Mouse (Mus musculus) limb, embryonic 13.5 days (tissue): ENCODE data around the gene Glod4. TPM values are rescaled to one million over a fixed set of nuclear protein-coding genes. Genes with fewer than 3 reads are reported as not detected.

Source experiments
- ATAC-seq: fragments of 200-750 bp; cut with Nextera tagmentation; 2 replicates; pipeline ENCODE4 v1.8.0; 2017; ENCODE audit warnings: low read depth, moderate number of reproducible peaks, moderate TSS enrichment; ENCODE audit not compliant: low FRiP score
- H3K27ac ChIP-seq: fragments of 300-500 bp; sonication (generic); 2 replicates; pipeline ENCODE4 v1.5.1; 2015; ENCODE audit warnings: inconsistent platforms, mild to moderate bottlenecking, moderate library complexity
- H3K27me3 ChIP-seq: fragments of 300-500 bp; sonication (generic); 2 replicates; pipeline ENCODE4 v1.6.1; 2015; ENCODE audit warnings: mild to moderate bottlenecking, inconsistent platforms
- H3K36me3 ChIP-seq: fragments of 300-500 bp; sonication (generic); 2 replicates; pipeline ENCODE4 v1.6.1; 2015; ENCODE audit warnings: inconsistent platforms, mild to moderate bottlenecking, moderate library complexity
- H3K4me1 ChIP-seq: fragments of 300-500 bp; sonication (generic); 2 replicates; pipeline ENCODE4 v1.6.1; 2015; ENCODE audit warnings: inconsistent platforms
- H3K4me2 ChIP-seq: fragments of 300-500 bp; sonication (generic); replicated peaks from 2 replicates; pipeline ENCODE4 v1.6.1; 2015; ENCODE audit warnings: inconsistent platforms, mild to moderate bottlenecking, moderate library complexity
- H3K4me3 ChIP-seq: fragments of 300-500 bp; sonication (generic); 2 replicates; pipeline ENCODE4 v1.5.1; 2015; ENCODE audit warnings: moderate library complexity, mild to moderate bottlenecking, inconsistent platforms
- H3K9ac ChIP-seq: fragments of 300-500 bp; sonication (generic); 2 replicates; pipeline ENCODE4 v1.6.1; 2015; ENCODE audit warnings: mild to moderate bottlenecking, inconsistent platforms
- H3K9me3 ChIP-seq: fragments of 300-500 bp; sonication (generic); 2 replicates; pipeline ENCODE4 v1.6.1; 2016; ENCODE audit warnings: inconsistent platforms
- WGBS: fragments of 180-500 bp; shearing (Covaris S2); methylation state at CpG from one replicate; pipeline ENCODE4 v1.1.7; 2015; 5-methylcytosine and 5-hydroxymethylcytosine counted together
- polyA plus RNA-seq: library from polyadenylated mRNA; unstranded; fragments of >200 nt; fragmentation: Nextera tagmentation; extraction: Ambion mirVana; gene quantifications from 2 replicates; pipeline ENCODE4 v1.2.1, GENCODE M21; 2015

The Glod4 gene
- 129 and 135 TPM in 2 replicates for polyA plus RNA-seq

DNA sequence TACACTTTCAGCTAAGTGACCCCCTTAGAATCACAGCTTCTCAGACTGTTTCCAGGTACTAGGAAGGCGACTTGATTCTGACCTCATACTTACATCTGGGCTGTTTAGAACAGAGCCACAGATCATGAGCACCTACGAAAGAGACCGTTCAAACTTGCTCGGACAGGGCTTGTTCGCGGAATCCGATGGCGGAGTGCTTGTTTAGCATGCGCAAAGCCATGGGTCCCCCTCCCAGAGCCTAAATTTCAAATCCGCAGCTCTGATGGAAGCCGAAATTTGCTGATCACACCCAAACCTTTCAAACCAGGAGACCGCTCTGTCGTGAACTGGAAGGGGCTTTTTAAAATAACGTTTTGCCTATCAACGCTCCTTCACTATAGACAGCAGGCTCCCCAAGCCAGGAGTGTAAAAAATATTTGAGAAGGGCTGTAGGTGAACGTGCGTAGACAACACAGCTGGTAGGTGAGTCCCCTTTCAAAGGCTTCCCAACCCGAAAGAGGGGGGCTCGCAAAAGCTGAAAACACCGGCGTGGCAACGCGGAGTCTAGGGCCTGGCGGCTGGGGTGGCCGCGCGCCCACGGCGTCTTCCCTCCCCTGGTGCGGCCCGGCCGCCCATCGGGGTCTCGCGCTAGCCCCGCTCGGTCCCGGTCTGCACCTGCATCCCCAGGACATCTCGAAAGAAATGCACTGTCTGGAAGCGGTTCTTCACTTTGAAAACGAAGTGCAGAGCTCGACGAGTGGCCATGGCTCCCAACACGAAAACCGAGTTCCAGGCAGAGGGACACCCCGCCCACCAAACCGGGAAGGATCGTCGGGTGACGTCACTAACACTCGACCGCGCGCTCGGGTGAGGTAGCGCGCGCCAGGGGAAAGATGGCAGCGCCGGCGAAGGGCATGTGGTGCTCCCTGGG lies at the start of gene Glod4, which contains the start of gene Mrm3:
Gene Glod4, minus strand, starts transcription at position 825 of the 910 bp plus-strand sequence.
Gene Mrm3, plus strand, starts transcription at position 815 of the 910 bp plus-strand sequence.
- under 1% methylated on average over 61 of the region's 61 CpGs for WGBS

DNA sequence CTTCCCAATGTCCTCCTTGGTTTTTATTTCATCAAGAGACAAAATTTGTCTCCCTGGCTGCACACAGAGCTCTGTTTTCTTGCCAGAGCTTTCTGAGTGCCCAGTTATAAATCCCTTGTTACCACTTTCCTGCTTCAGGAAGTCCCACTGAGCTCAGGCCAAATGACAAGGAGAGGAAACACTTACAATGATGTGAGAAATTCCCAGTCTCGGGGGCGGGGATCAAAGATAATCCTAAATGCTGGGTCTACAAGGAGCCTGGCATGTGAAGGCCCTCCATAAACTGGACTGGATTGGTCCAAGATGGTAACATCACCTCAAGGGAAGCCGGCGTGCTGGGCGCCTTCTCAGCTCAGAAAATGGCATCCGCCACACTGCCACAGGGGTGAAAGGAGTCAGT lies 49.3 kb upstream of the Glod4 start:
- Histone ChIP-seq H3K4me2 (peak overlapping the region; percentile 43), H3K9me3 (no peaks in the 10 kb centered on the region), H3K9ac (no peak overlapping the region), H3K27me3 (no peaks in the 10 kb centered on the region), H3K27ac (peak overlapping the region; percentile 77), H3K4me1 (peaks cover 92% of the 10 kb centered on the region), H3K36me3 (no peaks in the 10 kb centered on the region), H3K4me3 (no peak overlapping the region)
- WGBS = 31% methylated on average over 6 of the region's 6 CpGs
- ATAC-seq = no peak

More for the DNA sequence above, at the start of gene Glod4, which contains the start of gene Mrm3:
- H3K4me2 ChIP-seq = peak within 1 kb of the TSS; percentile 92
- H3K4me1 ChIP-seq = peaks cover 22% of the 10 kb centered on the region
- peak within 1 kb of the TSS; percentile 78 for H3K27ac ChIP-seq
- ATAC-seq = peak; percentile 81
- no peaks in the 10 kb centered on the region for H3K9me3 ChIP-seq
- no peaks in the 10 kb centered on the region for H3K27me3 ChIP-seq
- H3K4me3 ChIP-seq = peak within 1 kb of the TSS; percentile 90
- peaks cover 22% of the 10 kb centered on the region for H3K36me3 ChIP-seq
- H3K9ac ChIP-seq = peak within 1 kb of the TSS; percentile 87

DNA sequence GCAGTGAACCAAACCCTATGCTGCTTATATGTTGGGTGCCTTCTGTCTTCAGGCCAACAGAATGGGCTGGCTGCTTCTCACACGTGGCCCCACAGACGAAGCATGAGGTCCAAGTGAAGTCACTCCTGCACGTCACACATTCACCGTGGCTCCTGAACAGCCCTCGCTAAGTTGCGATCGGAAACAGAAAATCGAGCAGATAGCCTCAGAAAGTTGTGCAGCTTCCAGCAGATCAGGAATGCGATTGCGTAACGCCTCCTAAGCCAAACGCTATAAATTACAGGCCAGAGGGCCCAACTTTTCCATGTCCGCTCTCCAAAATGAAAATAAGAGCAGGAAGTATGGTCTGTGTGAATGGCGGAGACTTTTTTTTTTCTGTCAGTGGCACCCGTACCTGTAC lies 48.9 kb upstream of the Glod4 start:
- Histone ChIP-seq H3K27me3 (no peaks in the 10 kb centered on the region), H3K4me3 (no peak overlapping the region), H3K4me1 (peaks cover 92% of the 10 kb centered on the region), H3K9me3 (no peaks in the 10 kb centered on the region), H3K4me2 (peak overlapping the region; percentile 43), H3K27ac (peak overlapping the region; percentile 77), H3K36me3 (no peaks in the 10 kb centered on the region), H3K9ac (no peak overlapping the region)
- 0 out of 2 replicates have a peak, but pooled peaks have one; percentile 17 for ATAC-seq
- WGBS = 17% methylated on average over 15 of the region's 15 CpGs

DNA sequence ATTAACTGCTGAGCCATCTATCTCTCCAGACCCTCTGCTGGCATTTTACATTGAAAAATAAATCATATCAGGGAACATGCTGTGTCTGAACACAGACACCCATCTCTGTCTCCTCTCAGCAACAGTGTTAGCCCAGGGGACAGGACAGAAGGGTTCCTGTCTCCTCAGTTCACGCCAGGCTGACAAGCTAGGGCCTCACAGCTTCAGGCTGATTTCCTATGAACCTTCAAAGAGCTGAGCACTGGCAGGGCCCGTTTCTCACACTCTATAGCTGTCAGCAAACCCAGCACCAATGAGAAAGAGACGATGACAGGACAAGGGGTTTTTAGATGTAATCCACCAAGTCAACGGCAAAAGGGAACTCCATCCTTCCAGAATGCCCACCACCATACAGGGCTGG lies 48.4 kb upstream of the Glod4 start:
- no peak for ATAC-seq
- Histone ChIP-seq H3K4me1 (peaks cover 92% of the 10 kb centered on the region), H3K36me3 (no peaks in the 10 kb centered on the region), H3K27ac (peak overlapping the region; percentile 77; the same call in 1 of the 2 replicates), H3K4me2 (peak overlapping the region; percentile 43), H3K9ac (no peak overlapping the region), H3K27me3 (no peaks in the 10 kb centered on the region), H3K4me3 (no peak overlapping the region), H3K9me3 (no peaks in the 10 kb centered on the region)
- 40% methylated on average over 4 of the region's 4 CpGs for WGBS

DNA sequence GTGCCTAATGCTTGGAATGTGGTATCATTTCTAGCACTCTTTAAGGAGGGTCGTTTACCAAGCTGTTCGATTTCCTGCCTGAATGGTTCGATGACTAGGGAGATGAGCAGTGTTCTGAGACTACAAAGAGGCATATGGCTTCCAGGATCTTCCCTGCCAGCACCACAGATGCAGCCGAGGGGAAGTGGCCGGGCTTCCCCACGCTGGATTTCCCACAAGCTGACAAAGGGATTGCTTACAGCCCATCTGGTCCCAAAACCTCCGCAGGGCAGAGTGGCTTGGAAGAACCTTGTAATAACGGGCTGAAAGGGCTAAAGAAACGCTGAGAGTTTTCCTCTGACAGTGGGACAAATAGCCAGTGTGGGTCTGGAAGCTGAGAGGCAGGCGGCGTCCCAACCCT lies 46.8 kb upstream of the Glod4 start:
- Histone ChIP-seq H3K9ac (peak overlapping the region; percentile 35; the same call in 1 of the 2 replicates), H3K4me2 (no peak overlapping the region), H3K27ac (peak overlapping the region; percentile 76; the same call in 1 of the 2 replicates), H3K36me3 (no peaks in the 10 kb centered on the region), H3K9me3 (no peaks in the 10 kb centered on the region), H3K4me3 (no peak overlapping the region), H3K4me1 (peaks cover 96% of the 10 kb centered on the region), H3K27me3 (no peaks in the 10 kb centered on the region)
- WGBS = 23% methylated on average over 11 of the region's 11 CpGs
- ATAC-seq = no peak

DNA sequence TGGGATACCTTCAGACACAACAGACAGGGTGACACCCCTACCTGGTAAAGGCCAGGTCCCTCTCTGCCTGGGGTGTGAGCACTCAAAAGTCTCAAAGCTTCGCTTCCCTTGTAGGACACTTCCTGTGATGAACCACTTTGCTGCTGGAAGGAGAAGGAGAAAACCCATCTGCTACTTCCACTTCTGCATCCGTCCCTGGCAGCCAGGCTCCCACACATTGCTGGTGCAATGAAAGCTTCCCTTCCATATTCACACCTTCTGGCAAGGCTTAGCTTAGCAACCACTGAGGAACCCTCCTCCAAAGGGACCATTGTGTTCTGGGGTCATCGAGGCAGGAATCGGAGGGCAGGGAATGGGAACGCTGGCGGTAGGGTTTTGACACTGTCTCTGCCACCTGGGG lies 45.1 kb upstream of the Glod4 start:
- no peak overlapping the region for H3K4me3 ChIP-seq
- peaks cover 5% of the 10 kb centered on the region; the same call in 1 of the 2 replicates for H3K36me3 ChIP-seq
- no peak for ATAC-seq
- H3K9me3 ChIP-seq = 0 out of 2 replicates have a peak, but pooled peaks cover under 1% of the 10 kb centered on the region
- WGBS = 82% methylated on average over 6 of the region's 6 CpGs
- no peaks in the 10 kb centered on the region for H3K27me3 ChIP-seq
- no peak overlapping the region for H3K4me2 ChIP-seq
- peaks cover 89% of the 10 kb centered on the region for H3K4me1 ChIP-seq
- no peak overlapping the region; the same call in 1 of the 2 replicates for H3K27ac ChIP-seq
- H3K9ac ChIP-seq = no peak overlapping the region

DNA sequence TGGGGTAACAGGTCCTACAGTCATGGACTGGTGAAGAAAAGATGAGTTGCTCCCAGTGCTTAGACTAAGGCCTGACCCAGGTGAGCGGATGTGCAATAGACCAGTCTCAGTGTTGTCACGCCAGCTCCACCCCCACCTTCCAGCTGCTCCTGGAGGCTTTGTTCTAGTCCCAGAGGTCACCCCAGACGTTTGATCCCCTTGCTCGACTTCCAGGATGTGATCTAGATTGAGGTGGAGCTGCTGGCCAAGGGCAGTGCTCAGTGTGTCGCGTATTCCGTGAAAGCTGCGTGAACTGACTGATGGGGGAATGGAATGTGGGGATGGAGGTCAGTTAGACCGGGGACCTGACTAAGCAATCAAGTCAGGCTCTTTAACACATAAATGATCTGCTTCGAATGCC lies 43.8 kb upstream of the Glod4 start:
- peaks cover 76% of the 10 kb centered on the region for H3K4me1 ChIP-seq

DNA sequence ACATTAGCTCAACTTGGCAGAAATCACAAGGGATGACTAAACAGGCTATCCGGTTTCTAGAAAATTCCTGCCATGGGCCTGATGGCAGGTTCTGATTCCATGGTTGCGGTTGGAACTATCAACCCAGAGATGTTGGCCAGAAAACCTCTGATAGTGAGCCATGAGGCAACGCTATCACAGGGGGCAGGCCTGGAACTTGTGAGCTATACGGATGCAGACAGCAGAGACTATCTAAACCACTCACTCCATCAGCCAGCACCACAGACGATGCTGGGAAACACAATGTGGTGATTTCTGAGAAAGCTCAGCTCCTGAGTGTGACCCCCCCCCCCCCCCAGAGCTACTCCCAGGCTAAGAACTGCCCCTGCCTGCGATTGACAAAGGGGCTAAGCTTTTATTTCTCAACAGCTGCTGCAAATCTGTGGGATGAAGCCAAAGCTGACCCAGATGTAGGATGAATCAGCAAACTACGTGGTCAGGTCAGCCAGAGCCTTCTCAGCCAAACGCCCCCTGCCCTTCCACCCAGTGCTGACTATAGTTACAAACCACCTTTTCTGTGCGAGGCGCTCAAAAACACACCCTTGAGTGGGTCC lies 43.1 kb upstream of the Glod4 start:
- Histone ChIP-seq H3K27me3 (no peaks in the 10 kb centered on the region), H3K36me3 (peaks cover 9% of the 10 kb centered on the region; the same call in 1 of the 2 replicates), H3K4me2 (no peak overlapping the region), H3K9ac (no peak overlapping the region), H3K4me3 (no peak overlapping the region), H3K27ac (no peak overlapping the region), H3K4me1 (peaks cover 69% of the 10 kb centered on the region), H3K9me3 (0 out of 2 replicates have a peak, but pooled peaks cover 3% of the 10 kb centered on the region)
- WGBS = 48% methylated on average over 10 of the region's 10 CpGs
- ATAC-seq = no peak

More for the DNA sequence above, 43.8 kb upstream of the Glod4 start:
- Histone ChIP-seq H3K27ac (no peak overlapping the region), H3K9me3 (0 out of 2 replicates have a peak, but pooled peaks cover 3% of the 10 kb centered on the region), H3K27me3 (no peaks in the 10 kb centered on the region), H3K36me3 (peaks cover 9% of the 10 kb centered on the region; the same call in 1 of the 2 replicates), H3K9ac (0 out of 2 replicates have a peak overlapping the region, but pooled peaks have one; percentile 35), H3K4me3 (no peak overlapping the region), H3K4me2 (no peak overlapping the region)
- no peak for ATAC-seq
- WGBS = 33% methylated on average over 10 of the region's 10 CpGs

DNA sequence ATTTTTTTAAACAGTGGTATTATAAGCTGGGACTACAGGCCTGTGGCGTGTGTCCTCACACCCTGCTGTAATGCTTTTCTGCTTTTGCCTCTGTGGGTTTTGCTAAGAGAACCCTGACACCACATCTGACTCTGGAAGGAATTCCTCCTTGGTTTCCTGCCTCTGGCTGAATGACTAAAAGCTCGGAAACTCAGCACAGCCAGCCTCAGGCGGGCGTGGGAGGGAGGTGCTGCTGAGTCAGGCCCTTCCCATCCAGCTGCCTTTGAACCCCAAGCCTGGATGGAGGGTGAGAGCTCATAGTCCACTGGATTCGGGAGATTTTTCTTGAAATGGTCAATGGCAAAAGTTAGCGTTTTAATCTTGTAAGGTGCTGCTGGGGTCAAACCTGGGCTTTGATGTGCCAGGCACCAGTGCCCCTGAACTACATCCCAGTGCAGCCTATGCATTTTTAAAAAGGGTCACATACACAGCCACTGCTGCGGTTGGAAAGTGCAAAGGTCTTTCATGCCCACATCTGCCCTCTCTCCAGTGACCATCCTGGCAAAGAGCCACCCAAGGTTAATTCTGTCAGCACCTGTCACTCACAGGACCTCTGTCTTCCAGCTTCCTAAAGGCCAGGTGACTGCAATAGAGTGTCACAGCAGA lies 42.0 kb upstream of the Glod4 start:
- Histone ChIP-seq H3K27me3 (no peaks in the 10 kb centered on the region), H3K9me3 (0 out of 2 replicates have a peak, but pooled peaks cover 3% of the 10 kb centered on the region), H3K4me1 (peaks cover 60% of the 10 kb centered on the region), H3K9ac (peak overlapping the region; percentile 19; the same call in 1 of the 2 replicates), H3K4me2 (no peak overlapping the region), H3K36me3 (peaks cover 9% of the 10 kb centered on the region; the same call in 1 of the 2 replicates), H3K27ac (peak overlapping the region; percentile 15; the same call in 1 of the 2 replicates), H3K4me3 (no peak overlapping the region)
- no peak for ATAC-seq
- WGBS = 31% methylated on average over 7 of the region's 7 CpGs

DNA sequence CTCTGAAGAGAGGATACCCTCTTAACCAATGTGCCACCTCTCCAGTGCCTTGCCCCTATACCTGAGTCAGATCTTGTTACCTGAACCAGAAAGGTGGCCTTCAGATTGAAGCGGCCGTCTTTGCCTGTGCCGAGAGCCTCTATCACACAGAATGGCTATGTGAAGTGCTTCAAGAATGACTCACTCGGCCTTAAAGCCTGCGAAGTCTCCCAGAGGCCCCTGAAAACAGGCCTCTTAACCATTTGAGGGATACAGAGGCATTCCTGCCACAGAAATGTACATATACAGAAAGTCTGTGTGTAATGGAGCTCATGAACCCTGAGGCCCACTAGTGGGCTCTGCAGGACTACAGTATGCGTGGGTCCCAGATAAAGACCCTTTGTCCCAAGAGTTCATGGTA lies 40.3 kb upstream of the Glod4 start:
- Histone ChIP-seq H3K27me3 (no peaks in the 10 kb centered on the region), H3K4me1 (peaks cover 58% of the 10 kb centered on the region), H3K4me3 (no peak overlapping the region), H3K9ac (no peak overlapping the region), H3K36me3 (peaks cover 9% of the 10 kb centered on the region; the same call in 1 of the 2 replicates), H3K27ac (no peak overlapping the region), H3K4me2 (no peak overlapping the region), H3K9me3 (0 out of 2 replicates have a peak, but pooled peaks cover 3% of the 10 kb centered on the region)
- 88% methylated on average over 6 of the region's 6 CpGs for WGBS
- no peak for ATAC-seq

DNA sequence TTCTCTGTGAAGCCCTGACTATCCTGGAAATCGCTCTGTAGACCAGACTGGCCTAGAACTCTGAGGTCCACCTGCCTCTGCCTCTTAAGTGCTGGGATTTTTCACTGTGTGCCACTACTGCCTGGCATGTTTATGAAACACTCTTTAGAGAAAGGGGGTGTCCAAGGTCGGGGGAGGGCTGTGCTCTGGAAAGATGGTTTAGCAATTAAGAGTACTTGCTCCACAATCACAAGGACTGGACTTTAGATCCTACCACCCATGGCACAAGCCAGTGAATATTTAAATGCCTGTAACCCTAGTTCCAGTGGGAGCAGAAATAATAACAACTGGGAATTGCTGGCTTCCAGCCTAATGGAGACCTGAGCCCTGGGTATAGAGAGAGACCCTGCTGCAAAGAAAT lies 36.4 kb upstream of the Glod4 start:
- Histone ChIP-seq H3K27me3 (no peaks in the 10 kb centered on the region), H3K9me3 (0 out of 2 replicates have a peak, but pooled peaks cover 3% of the 10 kb centered on the region), H3K36me3 (peaks cover 17% of the 10 kb centered on the region), H3K4me2 (no peak overlapping the region), H3K27ac (peak overlapping the region; percentile 63; the same call in 1 of the 2 replicates), H3K4me3 (no peak overlapping the region), H3K9ac (no peak overlapping the region), H3K4me1 (peaks cover 39% of the 10 kb centered on the region)
- 59% methylated on average over 2 of the region's 2 CpGs for WGBS
- no peak for ATAC-seq
